Mouse (Mus musculus): ENCODE results near the gene Alkbh7. TPM values are rescaled to one million over a fixed set of nuclear protein-coding genes. Genes with fewer than 3 reads are reported as not detected.

Gene Alkbh7
- polyA plus RNA-seq, 1 experiment: 32.2 TPM

DNA sequence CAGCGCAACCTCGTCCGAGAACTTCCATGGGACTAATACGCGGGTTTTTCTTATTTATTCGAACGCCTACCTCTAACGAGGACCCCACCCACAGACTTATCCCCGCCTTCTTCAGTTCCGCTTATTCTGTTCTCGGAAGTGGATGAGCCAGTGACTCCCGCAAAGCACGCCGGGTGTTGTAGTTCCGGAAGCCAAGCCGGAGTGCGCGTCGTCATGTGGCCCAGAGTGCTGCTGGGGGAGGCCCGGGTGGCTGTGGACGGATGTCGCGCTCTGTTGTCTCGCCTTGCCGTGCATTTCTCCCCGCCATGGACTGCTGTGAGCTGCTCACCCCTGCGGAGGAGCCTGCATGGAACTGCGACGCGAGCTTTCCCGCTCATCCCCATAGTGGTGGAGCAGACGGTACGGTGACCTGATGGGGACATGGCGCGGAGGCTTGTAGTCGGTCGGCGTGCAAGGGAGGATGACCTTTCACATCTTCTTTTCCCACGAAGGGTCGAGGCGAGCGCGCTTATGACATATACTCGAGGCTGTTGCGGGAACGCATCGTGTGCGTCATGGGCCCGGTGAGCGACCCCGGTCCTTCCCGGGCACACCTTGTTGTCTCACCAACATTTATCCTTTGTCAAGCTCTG lies 6.9 kb upstream of the Alkbh7 start, which contains the start of gene Clpp:
TSS of gene Clpp (plus strand) at position 191 of the 632 bp plus-strand sequence.
- Histone ChIP-seq H3K36me3 (ENCODE audit: control insufficient read depth, insufficient read depth, low read length) (peaks cover 9% of the 10 kb centered on the region; the same call in 1 of the 2 replicates), H3K4me1 (replicated peaks; ENCODE audit: control insufficient read depth, insufficient read depth, low read length) (peaks cover 5% of the 10 kb centered on the region), H3K27me3 (ENCODE audit: control insufficient read depth, insufficient read depth, low read length) (no peaks in the 10 kb centered on the region), H3K4me3 (ENCODE audit: control insufficient read depth, insufficient read depth, low read length) (peak within 1 kb of the TSS; percentile 81), H3K27ac (ENCODE audit: control insufficient read depth, insufficient read depth, low read length) (peak within 1 kb of the TSS; percentile 51)
- TF ChIP-seq CTCF (IDR thresholded peaks at IDR 0.05; ENCODE audit: borderline replicate concordance, control insufficient read depth, extremely low read depth, insufficient read depth, low read length, poor library complexity) (0 out of 2 replicates have a peak, but pooled peaks have one; percentile 8), POLR2A (IDR thresholded peaks at IDR 0.05; ENCODE audit: control insufficient read depth, extremely low read depth, insufficient read depth, low read length, poor library complexity) (peak; percentile 70; the same call in 1 of the 2 replicates)
- WGBS: under 1% methylated on average over 52 of the region's 52 CpGs
- peak; percentile 97 for DNase-seq

DNA sequence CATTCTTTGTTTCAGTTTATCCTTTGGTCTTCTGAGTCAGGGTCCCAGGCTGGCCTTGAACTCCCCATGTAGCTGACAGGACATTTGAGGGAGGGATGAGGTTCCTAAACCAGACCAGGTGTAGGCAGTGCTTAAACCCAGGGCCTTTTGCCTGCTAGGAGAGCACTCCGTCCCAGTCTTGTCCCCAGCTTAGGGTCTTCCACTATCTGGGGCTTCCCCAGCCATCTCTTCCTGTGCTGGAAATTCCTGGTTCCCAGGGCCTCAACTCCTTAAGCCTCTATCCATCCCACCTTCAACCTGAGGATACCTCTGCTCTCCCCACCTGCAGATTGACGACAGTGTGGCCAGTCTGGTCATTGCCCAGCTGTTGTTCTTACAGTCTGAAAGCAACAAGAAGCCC lies 6.2 kb upstream of the Alkbh7 start:
- peaks cover 5% of the 10 kb centered on the region for H3K4me1 ChIP-seq (replicated peaks; ENCODE audit: control insufficient read depth, insufficient read depth, low read length)
- DNase-seq: no peak
- H3K36me3 ChIP-seq (ENCODE audit: control insufficient read depth, insufficient read depth, low read length): peaks cover 12% of the 10 kb centered on the region; the same call in 1 of the 2 replicates
- H3K4me3 ChIP-seq (ENCODE audit: control insufficient read depth, insufficient read depth, low read length): peak overlapping the region; percentile 13
- WGBS: 77% methylated on average over 2 of the region's 2 CpGs
- H3K27me3 ChIP-seq (ENCODE audit: control insufficient read depth, insufficient read depth, low read length): no peaks in the 10 kb centered on the region
- no peak overlapping the region for H3K27ac ChIP-seq (ENCODE audit: control insufficient read depth, insufficient read depth, low read length)
- TF ChIP-seq CTCF (IDR thresholded peaks at IDR 0.05; ENCODE audit: borderline replicate concordance, control insufficient read depth, extremely low read depth, insufficient read depth, low read length, poor library complexity) (no peak), POLR2A (IDR thresholded peaks at IDR 0.05; ENCODE audit: control insufficient read depth, extremely low read depth, insufficient read depth, low read length, poor library complexity) (no peak)

DNA sequence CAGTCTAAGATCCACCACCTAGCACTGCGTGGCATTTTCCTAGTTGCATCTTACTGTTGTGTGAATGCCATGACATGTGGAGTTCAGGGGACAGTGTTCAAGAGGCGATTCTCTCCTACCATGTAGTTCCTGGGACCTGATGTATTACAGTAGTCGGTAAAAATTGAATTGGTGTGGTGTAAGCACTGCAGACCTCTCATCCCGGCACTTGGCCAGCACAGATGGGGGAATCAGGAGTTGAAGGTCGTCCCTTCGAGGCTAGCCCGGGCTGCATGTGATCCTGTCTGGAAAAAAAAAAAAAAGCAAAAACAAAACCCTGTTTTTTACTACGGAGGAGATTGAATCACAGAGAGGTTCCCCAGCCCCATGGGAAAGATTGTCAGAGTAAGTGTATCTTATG lies 2.1 kb upstream of the Alkbh7 start:
- Histone ChIP-seq H3K4me1 (replicated peaks; ENCODE audit: control insufficient read depth, insufficient read depth, low read length) (peaks cover 10% of the 10 kb centered on the region), H3K27me3 (ENCODE audit: control insufficient read depth, insufficient read depth, low read length) (no peaks in the 10 kb centered on the region), H3K4me3 (ENCODE audit: control insufficient read depth, insufficient read depth, low read length) (no peak overlapping the region), H3K36me3 (ENCODE audit: control insufficient read depth, insufficient read depth, low read length) (peaks cover 15% of the 10 kb centered on the region; the same call in 1 of the 2 replicates), H3K27ac (ENCODE audit: control insufficient read depth, insufficient read depth, low read length) (no peak overlapping the region)
- WGBS: 93% methylated on average over 8 of the region's 8 CpGs
- TF ChIP-seq CTCF (IDR thresholded peaks at IDR 0.05; ENCODE audit: borderline replicate concordance, control insufficient read depth, extremely low read depth, insufficient read depth, low read length, poor library complexity) (no peak), POLR2A (IDR thresholded peaks at IDR 0.05; ENCODE audit: control insufficient read depth, extremely low read depth, insufficient read depth, low read length, poor library complexity) (no peak)
- no peak for DNase-seq

DNA sequence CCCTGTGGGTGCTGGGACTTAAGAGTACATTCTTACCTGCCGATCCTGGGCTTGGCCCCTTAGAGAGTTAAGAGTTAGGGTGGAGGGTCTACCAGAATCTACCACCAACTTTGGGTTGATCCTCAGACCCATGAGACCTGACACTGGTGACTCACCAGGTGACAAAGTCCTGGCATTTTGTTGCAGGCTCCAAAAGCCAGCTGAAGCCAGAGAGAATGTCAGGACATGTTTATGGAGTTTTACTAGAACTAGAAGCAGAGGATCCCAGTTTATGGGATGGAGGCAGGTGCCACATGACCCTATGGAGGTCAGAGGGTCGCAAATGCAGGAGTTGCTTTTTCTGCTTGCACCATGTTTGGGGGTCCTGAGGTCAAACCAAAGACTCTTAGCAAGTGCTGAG lies 633 bp upstream of the Alkbh7 start:
- WGBS: 76% methylated on average over 2 of the region's 2 CpGs
- peaks cover 5% of the 10 kb centered on the region for H3K4me1 ChIP-seq (replicated peaks; ENCODE audit: control insufficient read depth, insufficient read depth, low read length)
- no peak overlapping the region for H3K27ac ChIP-seq (ENCODE audit: control insufficient read depth, insufficient read depth, low read length)
- no peak for DNase-seq
- no peak overlapping the region for H3K4me3 ChIP-seq (ENCODE audit: control insufficient read depth, insufficient read depth, low read length)
- no peaks in the 10 kb centered on the region for H3K27me3 ChIP-seq (ENCODE audit: control insufficient read depth, insufficient read depth, low read length)
- peaks cover 15% of the 10 kb centered on the region; the same call in 1 of the 2 replicates for H3K36me3 ChIP-seq (ENCODE audit: control insufficient read depth, insufficient read depth, low read length)
- TF ChIP-seq POLR2A (IDR thresholded peaks at IDR 0.05; ENCODE audit: control insufficient read depth, extremely low read depth, insufficient read depth, low read length, poor library complexity) (no peak), CTCF (IDR thresholded peaks at IDR 0.05; ENCODE audit: borderline replicate concordance, control insufficient read depth, extremely low read depth, insufficient read depth, low read length, poor library complexity) (no peak)

DNA sequence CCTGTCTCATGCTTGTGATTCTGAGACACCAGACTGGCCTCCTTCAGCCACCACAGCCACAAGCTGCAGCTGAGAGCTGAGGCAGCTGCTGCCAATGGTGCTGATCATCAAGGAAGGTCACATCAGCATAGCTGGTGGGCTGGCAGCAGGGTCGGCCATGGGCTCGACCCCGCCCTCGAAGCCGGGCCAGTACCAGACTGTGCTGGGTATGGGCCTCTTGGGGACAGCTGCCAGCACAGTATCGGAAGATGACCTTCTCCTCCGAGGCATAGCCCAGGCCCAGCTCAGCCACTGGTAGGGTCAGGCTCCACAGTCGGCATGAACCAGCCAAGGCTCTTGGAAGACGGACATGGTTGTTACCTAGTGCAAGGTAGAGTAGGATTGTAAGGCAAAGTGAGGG lies 2.3 kb downstream of the Alkbh7 start:
- 96% methylated on average over 9 of the region's 9 CpGs for WGBS
- Histone ChIP-seq H3K27me3 (ENCODE audit: control insufficient read depth, insufficient read depth, low read length) (no peaks in the 10 kb centered on the region), H3K36me3 (ENCODE audit: control insufficient read depth, insufficient read depth, low read length) (peaks cover 21% of the 10 kb centered on the region), H3K27ac (ENCODE audit: control insufficient read depth, insufficient read depth, low read length) (no peak overlapping the region), H3K4me1 (replicated peaks; ENCODE audit: control insufficient read depth, insufficient read depth, low read length) (peaks cover 5% of the 10 kb centered on the region), H3K4me3 (ENCODE audit: control insufficient read depth, insufficient read depth, low read length) (no peak overlapping the region)
- no peak for TF ChIP-seq CTCF (IDR thresholded peaks at IDR 0.05; ENCODE audit: borderline replicate concordance, control insufficient read depth, extremely low read depth, insufficient read depth, low read length, poor library complexity)
- TF ChIP-seq POLR2A (IDR thresholded peaks at IDR 0.05; ENCODE audit: control insufficient read depth, extremely low read depth, insufficient read depth, low read length, poor library complexity): no peak
- no peak for DNase-seq

DNA sequence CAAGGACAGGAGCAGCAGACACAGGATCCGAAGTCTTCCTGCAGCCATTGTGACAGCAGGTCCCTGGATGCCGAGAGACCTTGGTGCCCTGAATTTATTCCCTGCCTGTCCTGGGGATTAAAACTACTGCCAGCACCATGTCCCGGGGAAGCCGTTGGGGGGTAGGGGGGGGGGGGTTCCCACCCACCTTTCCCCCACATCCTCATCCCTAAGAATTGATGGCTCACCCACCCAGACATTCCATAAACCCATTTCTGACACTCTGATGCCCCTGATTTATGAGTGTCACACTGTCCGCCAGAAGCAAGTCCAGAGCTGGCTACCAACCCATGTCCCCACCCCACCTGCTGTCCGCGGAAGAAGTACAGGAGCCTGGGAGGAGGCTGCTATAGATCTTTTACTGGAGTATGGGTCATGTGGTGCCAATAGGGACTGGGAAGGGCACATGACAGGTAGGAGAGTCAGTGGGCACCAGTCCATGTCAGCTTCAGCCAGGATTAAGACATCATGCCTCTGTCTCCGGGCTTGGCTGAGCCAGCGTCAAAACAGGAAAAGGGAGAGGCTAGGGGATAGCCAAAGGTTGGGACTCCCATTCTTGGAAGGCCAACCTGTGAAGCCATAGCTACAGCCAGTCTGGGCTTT lies 3.0 kb downstream of the Alkbh7 start, which contains the start of gene Pspn:
TSS of gene Pspn (minus strand) at position 51 of the 642 bp plus-strand sequence.
- no peak within 1 kb of the TSS for H3K4me3 ChIP-seq (ENCODE audit: control insufficient read depth, insufficient read depth, low read length)
- peaks cover 25% of the 10 kb centered on the region for H3K36me3 ChIP-seq (ENCODE audit: control insufficient read depth, insufficient read depth, low read length)
- TF ChIP-seq CTCF (IDR thresholded peaks at IDR 0.05; ENCODE audit: borderline replicate concordance, control insufficient read depth, extremely low read depth, insufficient read depth, low read length, poor library complexity) (no peak), POLR2A (IDR thresholded peaks at IDR 0.05; ENCODE audit: control insufficient read depth, extremely low read depth, insufficient read depth, low read length, poor library complexity) (no peak)
- no peak within 1 kb of the TSS for H3K27ac ChIP-seq (ENCODE audit: control insufficient read depth, insufficient read depth, low read length)
- DNase-seq: no peak
- WGBS: 93% methylated on average over 9 of the region's 9 CpGs
- peaks cover 5% of the 10 kb centered on the region for H3K4me1 ChIP-seq (replicated peaks; ENCODE audit: control insufficient read depth, insufficient read depth, low read length)
- H3K27me3 ChIP-seq (ENCODE audit: control insufficient read depth, insufficient read depth, low read length): no peaks in the 10 kb centered on the region

Data from thymus, adult 2 months (tissue).